Mouse (Mus musculus) limb, embryonic 14.5 days (tissue): Measurements from ENCODE around the gene Cdh4. TPM values are rescaled to one million over a fixed set of nuclear protein-coding genes. Genes with fewer than 3 reads are reported as not detected.
A peak's percentile ranks its signal among the peaks of the same experiment; 100 is the strongest.

ENCODE experiments used
- ATAC-seq: fragments of 200-750 bp; cut with Nextera tagmentation; 2 replicates; pipeline ENCODE4 v1.8.0; 2017; ENCODE audit warnings: low read depth, moderate number of reproducible peaks, moderate TSS enrichment; ENCODE audit not compliant: low FRiP score
- DNase-seq: peaks from one replicate; pipeline ENCODE4 v3.0.0-alpha.2; 2015; ENCODE audit warnings: low spot score
- H3K27ac ChIP-seq: fragments of 300-500 bp; sonication (generic); replicated peaks from 2 replicates; pipeline ENCODE4 v1.5.1; 2014; ENCODE audit warnings: low read depth, mild to moderate bottlenecking, low read length, moderate library complexity, mixed read lengths
- H3K27me3 ChIP-seq: fragments of 300-500 bp; sonication (generic); 2 replicates; pipeline ENCODE4 v1.6.1; 2014; ENCODE audit warnings: low read length, mixed read lengths; ENCODE audit not compliant: control insufficient read depth, insufficient read depth
- H3K36me3 ChIP-seq: fragments of 300-500 bp; sonication (generic); 2 replicates; pipeline ENCODE4 v1.6.1; 2014; ENCODE audit warnings: mild to moderate bottlenecking, low read length, moderate library complexity, mixed read lengths; ENCODE audit not compliant: control insufficient read depth, insufficient read depth
- H3K4me1 ChIP-seq: fragments of 300-500 bp; sonication (generic); 2 replicates; pipeline ENCODE4 v1.6.1; 2014; ENCODE audit warnings: antibody characterized with exemption, low read length, mixed read lengths; ENCODE audit not compliant: control insufficient read depth, insufficient read depth
- H3K4me2 ChIP-seq: fragments of 300-500 bp; sonication (generic); replicated peaks from 2 replicates; pipeline ENCODE4 v1.6.1; 2014; ENCODE audit warnings: low read depth, mild to moderate bottlenecking, low read length, moderate library complexity; ENCODE audit not compliant: severe bottlenecking
- H3K4me3 ChIP-seq: fragments of 300-500 bp; sonication (generic); replicated peaks from 2 replicates; pipeline ENCODE4 v1.5.1; 2014; ENCODE audit warnings: low read length
- H3K9ac ChIP-seq: fragments of 300-500 bp; sonication (generic); 2 replicates; pipeline ENCODE4 v1.6.1; 2014; ENCODE audit warnings: mild to moderate bottlenecking, low read depth, low read length, moderate library complexity; ENCODE audit not compliant: severe bottlenecking
- H3K9me3 ChIP-seq: fragments of 300-500 bp; sonication (generic); 2 replicates; pipeline ENCODE4 v1.6.1; 2016; ENCODE audit warnings: low read length; ENCODE audit not compliant: control insufficient read depth
- POLR2A ChIP-seq: fragments of 200-500 bp; IDR thresholded peaks from 2 replicates; pipeline ENCODE4 v1.8.0; 2012; ENCODE audit warnings: inconsistent platforms, mild to moderate bottlenecking, moderate library complexity, borderline replicate concordance; ENCODE audit not compliant: insufficient read depth, insufficient read length; ENCODE audit errors: extremely low read depth
- WGBS: fragments of 180-500 bp; shearing (Covaris S2); extraction: QIAGEN DNeasy Blood & Tissue Kit; methylation state at CpG from one replicate; pipeline ENCODE4 v1.1.7; 2014; 5-methylcytosine and 5-hydroxymethylcytosine counted together
- polyA plus RNA-seq, 2 experiments: library from polyadenylated mRNA; depleted of rRNA in 1 of 2; stranded (reverse) in 1 of 2; unstranded in 1 of 2; fragments of >200 nt; fragmentation: Nextera tagmentation in 1 of 2; extraction: Ambion mirVana in 1 of 2; gene quantifications; 2 replicates each; pipeline versions ENCODE4 v1.2.1 to v1.2.3; 2012 to 2014

Gene Cdh4
- polyA plus RNA-seq (2012; rRNA removed) = 7.5 and 8.6 TPM in 2 replicates
- polyA plus RNA-seq (2014; fragmentation: Nextera tagmentation; extraction: Ambion mirVana) = 9.0 and 11.1 TPM in 2 replicates

- 0% methylated on average over 19 of the region's 40 CpGs for WGBS
- Histone ChIP-seq H3K4me3 (peak within 1 kb of the TSS; percentile 63), H3K36me3 (no peaks in the 10 kb centered on the region), H3K9ac (peak within 1 kb of the TSS; percentile 58), H3K27me3 (peaks cover 20% of the 10 kb centered on the region; the same call in 1 of the 2 replicates), H3K27ac (peak within 1 kb of the TSS; percentile 48; the same call in 1 of the 2 replicates), H3K4me1 (peaks cover 8% of the 10 kb centered on the region), H3K4me2 (peak within 1 kb of the TSS; percentile 99), H3K9me3 (no peaks in the 10 kb centered on the region)
- DNase-seq (peak; percentile 64), ATAC-seq (peak; percentile 78)
- no peak for TF ChIP-seq POLR2A
Observed at GRCm38 (mm10) chr2:179442191-179442540, at the start of gene Cdh4. Gene Cdh4 (plus strand): TSS chr2:179442431.

GRCm38 (mm10) chr2:179395442-179395841 lies 46.8 kb upstream of the Cdh4 start:
- Histone ChIP-seq H3K4me1 (0 out of 2 replicates have a peak, but pooled peaks cover 4% of the 10 kb centered on the region), H3K4me3 (no peak overlapping the region), H3K36me3 (no peaks in the 10 kb centered on the region), H3K9ac (no peak overlapping the region), H3K27me3 (no peaks in the 10 kb centered on the region), H3K9me3 (no peaks in the 10 kb centered on the region), H3K4me2 (no peak overlapping the region), H3K27ac (0 out of 2 replicates have a peak overlapping the region, but pooled peaks have one; percentile 13)
- DNase-seq (peak; percentile 71), ATAC-seq (peak; percentile 69; the same call in 1 of the 2 replicates)
- TF ChIP-seq POLR2A = no peak
- WGBS = 44% methylated on average over 5 of the region's 5 CpGs

- H3K9me3 ChIP-seq = no peaks in the 10 kb centered on the region
- H3K9ac ChIP-seq = no peak overlapping the region
- no peak overlapping the region for H3K4me3 ChIP-seq
- H3K27ac ChIP-seq = no peak overlapping the region
- H3K4me2 ChIP-seq = no peak overlapping the region
- DNase-seq = no peak
- H3K4me1 ChIP-seq = no peaks in the 10 kb centered on the region
- no peaks in the 10 kb centered on the region for H3K27me3 ChIP-seq
- TF ChIP-seq POLR2A = no peak
- H3K36me3 ChIP-seq = no peaks in the 10 kb centered on the region
- ATAC-seq = no peak
- WGBS = 67% methylated on average over 14 of the region's 14 CpGs
Observed at GRCm38 (mm10) chr2:179399645-179400249, 42.5 kb upstream of the Cdh4 start.

- ATAC-seq = no peak
- Histone ChIP-seq H3K36me3 (no peaks in the 10 kb centered on the region), H3K27me3 (no peaks in the 10 kb centered on the region), H3K4me2 (no peak overlapping the region), H3K27ac (no peak overlapping the region), H3K9ac (no peak overlapping the region), H3K4me1 (peaks cover 11% of the 10 kb centered on the region), H3K9me3 (no peaks in the 10 kb centered on the region), H3K4me3 (no peak overlapping the region)
- 66% methylated on average over 8 of the region's 8 CpGs for WGBS
- no peak for TF ChIP-seq POLR2A
- DNase-seq = no peak
Observed at GRCm38 (mm10) chr2:179410866-179411561, 31.2 kb upstream of the Cdh4 start.

- ATAC-seq = peak; percentile 32; the same call in 1 of the 2 replicates
- peak; percentile 48 for DNase-seq
- no peak overlapping the region for H3K4me2 ChIP-seq
- no peaks in the 10 kb centered on the region for H3K9me3 ChIP-seq
- H3K4me3 ChIP-seq = no peak overlapping the region
- H3K27me3 ChIP-seq = no peaks in the 10 kb centered on the region
- 33% methylated on average over 2 of the region's 2 CpGs for WGBS
- no peak for TF ChIP-seq POLR2A
- peaks cover 18% of the 10 kb centered on the region for H3K4me1 ChIP-seq
- H3K36me3 ChIP-seq = no peaks in the 10 kb centered on the region
- no peak overlapping the region for H3K9ac ChIP-seq
- no peak overlapping the region for H3K27ac ChIP-seq
Observed at GRCm38 (mm10) chr2:179412966-179413365, 29.3 kb upstream of the Cdh4 start.
